10 mouse cellular contexts compared by ENCODE assay signal in genomic region chr8:123648245-123649170, GRCm38 (mm10). TPM values are rescaled to one million over a fixed set of nuclear protein-coding genes. Genes with fewer than 3 reads are reported as not detected.
DNase-seq lines count a peak whose midpoint lies in the region; ATAC-seq and TF ChIP-seq lines count a peak whose summit lies in the region.
"Had no signal": no experiment of that assay in that cellular context is flagged by ENCODE, and none has a peak within 500 bp of the region (broad histone marks: within the 10 kb centered on the region; RNA-seq: fewer than 3 reads in every experiment).

No protein-coding gene starts in this region.

- H3K4me1 ChIP-seq in lung, embryonic 14.5 days (ENCODE audit: insufficient read depth), result peaks cover 24% of the 10 kb centered on the region
- no peaks in the 10 kb centered on the region for H3K4me1 ChIP-seq in liver, embryonic 12.5 days

- 27% methylated on average over 17 of the region's 17 CpGs for WGBS in lung, embryonic 14.5 days
- 54% methylated on average over 17 of the region's 17 CpGs for WGBS in liver, embryonic 12.5 days (ENCODE audit: insufficient replicate concordance)

- no peaks in the 10 kb centered on the region for H3K36me3 ChIP-seq in lung, embryonic 14.5 days (ENCODE audit: insufficient read depth)
- H3K36me3 ChIP-seq in liver, embryonic 12.5 days, result no peaks in the 10 kb centered on the region
- H3K36me3 ChIP-seq: embryonic facial prominence, embryonic 13.5 days; midbrain, embryonic 15.5 days had no signal

- TF ChIP-seq CTCF in lung, embryonic 14.5 days (IDR thresholded peaks at IDR 0.05; ENCODE audit: low read depth), result no peak

- H3K27ac ChIP-seq in lung, embryonic 14.5 days (ENCODE audit: low read depth), result peak overlapping the region; percentile 78
- H3K27ac ChIP-seq in liver, embryonic 12.5 days, result no peak overlapping the region
- H3K27ac ChIP-seq: embryonic facial prominence, embryonic 13.5 days; midbrain, embryonic 15.5 days had no signal

- peak; percentile 51 to 56 for DNase-seq in urinary bladder, postnatal 36 days (ENCODE audit: low spot score in 2 of 2)
- no peak for DNase-seq in urinary bladder, postnatal 25 days (ENCODE audit: low spot score)
- peak; percentile 56 to 60 for DNase-seq in heart, postnatal 10 days
- peak; percentile 85 for DNase-seq in lung, embryonic 14.5 days
- DNase-seq in yolk sac, embryonic 10.5 days (ENCODE audit: low spot score), result peak; percentile 68
- no peak for DNase-seq in embryo, embryonic 10 days (ENCODE audit: low spot score)
- no peak for DNase-seq in cerebellum, postnatal 36 days

- no peak overlapping the region for H3K4me3 ChIP-seq in lung, embryonic 14.5 days (ENCODE audit: low read depth, low read length)
- no peak overlapping the region for H3K4me3 ChIP-seq in liver, embryonic 12.5 days
- H3K4me3 ChIP-seq: embryonic facial prominence, embryonic 13.5 days; midbrain, embryonic 15.5 days had no signal

- intact Hi-C loops in heart, postnatal 10 days (cut with DNase I), result no loop called here

- H3K27me3 ChIP-seq in lung, embryonic 14.5 days (ENCODE audit: insufficient read depth, low read length), result no peaks in the 10 kb centered on the region
- peaks cover 60% of the 10 kb centered on the region for H3K27me3 ChIP-seq in liver, embryonic 12.5 days (replicated peaks)
- H3K27me3 ChIP-seq: embryonic facial prominence, embryonic 13.5 days had no signal

- ATAC-seq in lung, embryonic 14.5 days (ENCODE audit: insufficient read depth), result peak; percentile 83
- ATAC-seq in liver, embryonic 12.5 days, result no peak
- ATAC-seq: midbrain, embryonic 15.5 days had no signal

- H3K9ac ChIP-seq in lung, embryonic 14.5 days, result no peak overlapping the region
- no peak overlapping the region for H3K9ac ChIP-seq in liver, embryonic 12.5 days
- H3K9ac ChIP-seq: embryonic facial prominence, embryonic 13.5 days; midbrain, embryonic 15.5 days had no signal

- no peaks in the 10 kb centered on the region for H3K9me3 ChIP-seq in lung, embryonic 14.5 days (ENCODE audit: low read depth, low read length)
- H3K9me3 ChIP-seq in liver, embryonic 12.5 days (replicated peaks), result no peaks in the 10 kb centered on the region
- H3K9me3 ChIP-seq: embryonic facial prominence, embryonic 13.5 days; midbrain, embryonic 15.5 days had no signal

- H3K4me2 ChIP-seq in lung, embryonic 14.5 days, result peak overlapping the region; percentile 35
- H3K4me2 ChIP-seq in liver, embryonic 12.5 days, result no peak overlapping the region
- H3K4me2 ChIP-seq: embryonic facial prominence, embryonic 13.5 days; midbrain, embryonic 15.5 days had no signal

RNA-seq across cellular contexts. Expression of gene Rhou, which starts 5.2 kb away (rescaled TPM):
- total RNA-seq in heart, postnatal 10 days (2021), result 10 to 100 TPM; 11.2 to 13.1 TPM
- 12.3 and 12.9 TPM in 2 replicates for polyA plus RNA-seq in lung, embryonic 14.5 days (2014; fragmentation: Nextera tagmentation; extraction: Ambion mirVana)
- polyA plus RNA-seq in liver, embryonic 12.5 days (2016; fragmentation: Nextera tagmentation; extraction: Ambion mirVana), result 1.6 and 1.9 TPM in 2 replicates

Comparison
In these comparisons a context has a peak if more than half of its experiments do, and no peak if none do; other contexts are left out.
1. DNase-seq: peak in urinary bladder, postnatal 36 days (2 of 2), heart, postnatal 10 days (2 of 2), lung, embryonic 14.5 days (single experiment) and yolk sac, embryonic 10.5 days (single experiment); none in urinary bladder, postnatal 25 days (single experiment), embryo, embryonic 10 days (single experiment) and cerebellum, postnatal 36 days (0 of 2).